Mouse (Mus musculus) E14TG2a.4 (cell line): Measurements from ENCODE around the gene Atf2.

ENCODE experiments used
- CTCF ChIP-seq: conservative IDR thresholded peaks from 2 replicates; pipeline ENCODE4 v1.5.1; 2014; ENCODE audit warnings: low read length
- POU5F1 ChIP-seq: IDR thresholded peaks from 2 replicates; pipeline ENCODE4 v1.6.1; 2014; ENCODE audit warnings: low read length, borderline replicate concordance

DNA sequence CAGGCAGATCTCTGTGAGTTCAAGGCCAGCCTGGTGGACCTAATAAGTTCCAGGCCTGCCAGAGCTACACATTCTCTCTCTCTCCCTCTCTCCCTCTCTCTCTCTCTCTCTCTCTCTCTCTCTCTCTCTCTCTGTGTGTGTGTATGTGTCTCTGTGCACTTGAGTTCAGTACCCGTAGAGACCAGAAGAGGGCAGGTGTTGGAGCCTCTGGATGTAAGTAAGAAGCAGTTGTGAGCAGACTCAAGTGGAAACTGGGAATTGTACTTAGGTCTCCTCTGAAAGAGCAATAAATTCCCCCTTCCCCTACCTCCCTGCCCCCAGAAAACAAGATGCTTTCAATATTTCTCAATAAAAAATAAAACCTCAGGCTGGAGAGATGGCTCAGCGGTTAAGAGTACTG is 11.1 kb upstream of the Atf2 start:
- TF ChIP-seq CTCF (peak; percentile 39), POU5F1 (no peak)
